Mouse (Mus musculus): Measurements from ENCODE around the gene Ceacam11.
"Not testable (repeated sequence)": the region's sequence is repeated elsewhere in the genome, so short reads cannot be mapped to it uniquely, and the experiment has no call there.

Ceacam11 gene

GRCm38 (mm10) chr7:17971824-17972223 is at the start of gene Ceacam11:
Gene Ceacam11, plus strand, starts transcription at chr7:17972124.
- no peak for DNase-seq

GRCm38 (mm10) chr7:18001131-18001530 is 29.2 kb downstream of the Ceacam11 start:
- not testable (repeated sequence) for DNase-seq

DNA sequence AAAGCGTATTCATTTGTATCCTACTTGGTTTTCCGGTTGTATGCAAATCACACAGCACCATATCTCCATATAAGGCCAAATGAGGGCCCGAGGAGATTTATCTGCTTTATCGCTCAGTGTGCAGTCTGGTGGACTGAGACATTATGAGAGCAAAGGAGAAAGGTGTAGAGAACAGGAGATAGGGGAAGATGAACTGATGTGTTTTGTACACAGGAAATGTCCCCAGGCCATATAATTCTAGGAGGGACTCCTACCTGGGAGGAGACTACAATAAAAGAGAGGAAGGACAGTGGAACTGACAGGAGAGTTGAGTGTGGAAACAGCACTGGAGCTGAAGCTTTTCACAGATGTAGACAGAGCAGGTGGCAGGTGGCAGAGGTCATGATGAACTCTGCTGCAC is 37.7 kb downstream of the Ceacam11 start, which contains the start of gene Ceacam13:
Ceacam13 (plus strand) TSS at position 301 of the 400 bp plus-strand sequence.
- no peak for DNase-seq
